Mouse (Mus musculus) heart, embryonic 16.5 days (tissue): Measurements from ENCODE around the gene Tpsb2. TPM values are rescaled to one million over a fixed set of nuclear protein-coding genes. Genes with fewer than 3 reads are reported as not detected.

Source experiments
- polyA plus RNA-seq: library from polyadenylated mRNA; unstranded; fragments of >200 nt; fragmentation: Nextera tagmentation; extraction: Ambion mirVana; gene quantifications from 2 replicates; pipeline ENCODE4 v1.2.1, GENCODE M21; 2015

The Tpsb2 gene
- polyA plus RNA-seq, 1 experiment from 2014 or later = 11.7 TPM

Other genes with a start within 250 kb of the Tpsb2 start
- gene Ptx4, start 245.5 kb upstream of the Tpsb2 start, polyA plus RNA-seq = 0.20 and 0.24 TPM in 2 replicates
- 16.1 and 19.2 TPM in 2 replicates for gene Clcn7, start 232.9 kb upstream of the Tpsb2 start, polyA plus RNA-seq
- gene Ccdc154, start 203.8 kb upstream of the Tpsb2 start, polyA plus RNA-seq = not detected in 2 replicates
- 0.32 and 0.95 TPM in 2 replicates for gene Gm38655, start 190.8 kb upstream of the Tpsb2 start, polyA plus RNA-seq
- gene BC003965, start 181.8 kb upstream of the Tpsb2 start, polyA plus RNA-seq = 27.0 and 29.6 TPM in 2 replicates
- 5.4 and 6.1 TPM in 2 replicates for gene Unkl, start 177.9 kb upstream of the Tpsb2 start, polyA plus RNA-seq
- 23.8 and 25.7 TPM in 2 replicates for gene Gnptg, start 126.2 kb upstream of the Tpsb2 start, polyA plus RNA-seq
- 26.9 and 31.0 TPM in 2 replicates for gene Tsr3, start 126.1 kb upstream of the Tpsb2 start, polyA plus RNA-seq
- 1.4 and 2.5 TPM in 2 replicates for gene Baiap3, start 109.9 kb upstream of the Tpsb2 start, polyA plus RNA-seq
- 345 and 358 TPM in 2 replicates for gene Ube2i, start 91.7 kb upstream of the Tpsb2 start, polyA plus RNA-seq
- gene Prss34, start 67.9 kb upstream of the Tpsb2 start, polyA plus RNA-seq = 0.80 and 0.84 TPM in 2 replicates
- not detected in 2 replicates for gene Prss28, start 57.7 kb upstream of the Tpsb2 start, polyA plus RNA-seq
- gene Prss29, start 47.7 kb upstream of the Tpsb2 start, polyA plus RNA-seq = not detected in 2 replicates
- 0.41 and 0.59 TPM in 2 replicates for gene Tpsab1, start 20.7 kb upstream of the Tpsb2 start, polyA plus RNA-seq
- gene Tpsg1, start 3.0 kb downstream of the Tpsb2 start, polyA plus RNA-seq = 0.56 and 0.76 TPM in 2 replicates
- gene Cacna1h, start 67.5 kb downstream of the Tpsb2 start, polyA plus RNA-seq = 4.5 and 5.4 TPM in 2 replicates
- 0.81 and 1.5 TPM in 2 replicates for gene Tekt4, start 88.3 kb downstream of the Tpsb2 start, polyA plus RNA-seq
- gene Sstr5, start 131.0 kb downstream of the Tpsb2 start, polyA plus RNA-seq = 0.07 and 0.12 TPM in 2 replicates
- 0.54 and 0.82 TPM in 2 replicates for gene Sox8, start 204.4 kb downstream of the Tpsb2 start, polyA plus RNA-seq
- gene Lmf1, start 212.8 kb downstream of the Tpsb2 start, polyA plus RNA-seq = 36.9 and 39.8 TPM in 2 replicates